ENCODE assay signal across 23 mouse cellular contexts in genomic region chr19:57191109-57191508, GRCm38 (mm10).
DNase-seq lines count a peak whose midpoint lies in the region; ATAC-seq and TF ChIP-seq lines count a peak whose summit lies in the region.
"Had no signal": no experiment of that assay in that cellular context is flagged by ENCODE, and none has a peak within 500 bp of the region (broad histone marks: within the 10 kb centered on the region; RNA-seq: fewer than 3 reads in every experiment).

No protein-coding gene starts in this region.

- no peaks in the 10 kb centered on the region for H3K36me3 ChIP-seq in myocyte (ENCODE audit: control insufficient read depth, insufficient read depth)
- no peaks in the 10 kb centered on the region for H3K36me3 ChIP-seq in forebrain, embryonic 14.5 days (ENCODE audit: control insufficient read depth, insufficient read depth, low read length)
- H3K36me3 ChIP-seq: G1E had no signal

- H3K79me2 ChIP-seq in myocyte (ENCODE audit: control insufficient read depth, insufficient read depth), result peaks cover 27% of the 10 kb centered on the region

- H3K4me3 ChIP-seq in brown adipose tissue, adult 24 weeks (ENCODE audit: insufficient read depth, low read depth, low read length), result no peak overlapping the region
- no peak overlapping the region for H3K4me3 ChIP-seq in myocyte
- H3K4me3 ChIP-seq in forebrain, embryonic 14.5 days (ENCODE audit: low read depth, low read length), result no peak overlapping the region

- no peaks in the 10 kb centered on the region for H3K9me3 ChIP-seq in forebrain, embryonic 14.5 days (replicated peaks; ENCODE audit: control insufficient read depth, low read length)
- H3K9me3 ChIP-seq: G1E had no signal

- peak overlapping the region; percentile 45 for H3K27ac ChIP-seq in brown adipose tissue, adult 24 weeks (replicated peaks; ENCODE audit: low read depth, low read length)
- no peak overlapping the region for H3K27ac ChIP-seq in forebrain, embryonic 14.5 days (ENCODE audit: low read depth, low read length)

- 95% methylated on average over 1 of the region's 1 CpGs for whole genome bisulfite sequencing in forebrain, embryonic 14.5 days

- H3K4me1 ChIP-seq in brown adipose tissue, adult 24 weeks (ENCODE audit: control insufficient read depth, insufficient read depth, insufficient read length, low read length), result peaks cover 50% of the 10 kb centered on the region
- no peaks in the 10 kb centered on the region for H3K4me1 ChIP-seq in forebrain, embryonic 14.5 days (ENCODE audit: control insufficient read depth, insufficient read depth, low read length)

- no peaks in the 10 kb centered on the region for H3K27me3 ChIP-seq in myocyte (ENCODE audit: control insufficient read depth, insufficient read depth, insufficient read length)
- H3K27me3 ChIP-seq in forebrain, embryonic 14.5 days (replicated peaks; ENCODE audit: control insufficient read depth, insufficient read depth, low read length), result peaks cover 2% of the 10 kb centered on the region; the same call in 1 of the 2 replicates
- H3K27me3 ChIP-seq: CH12.LX, Patski had no signal

- peak overlapping the region; percentile 18 for H3K4me2 ChIP-seq in myocyte (ENCODE audit: low read depth)
- no peak overlapping the region for H3K4me2 ChIP-seq in forebrain, embryonic 14.5 days (ENCODE audit: low read length)

- no peak overlapping the region for H3ac ChIP-seq in myocyte (ENCODE audit: control insufficient read depth, insufficient read length)

- peak; percentile 90 for DNase-seq in heart, adult 11 months
- no peak for DNase-seq in heart, postnatal 36 days
- DNase-seq in right cerebral cortex, postnatal 14 days, result peak; percentile 1
- DNase-seq in right cerebral cortex, adult 2 months (ENCODE audit: low spot score in 2 of 2), result no peak
- DNase-seq in forebrain, embryonic 14.5 days (ENCODE audit: low spot score), result no peak
- DNase-seq in ovary, adult 18-20 months (ENCODE audit: low spot score), result no peak
- DNase-seq: adrenal gland, adult 2 months; adrenal gland, adult 8-10 months; adrenal gland, postnatal 10 days; adrenal gland, postnatal 14 days; adrenal gland, postnatal 25 days; adrenal gland, postnatal 36 days; B cell, adult 2 months; cerebellum, adult 11 months; cerebellum, adult 11-12 months; cerebellum, adult 18-20 months had no signal

- H3K9ac ChIP-seq in forebrain, embryonic 14.5 days (ENCODE audit: low read length), result no peak overlapping the region

- no peak for TF ChIP-seq POLR2A in myocyte (IDR thresholded peaks at IDR 0.05; ENCODE audit: insufficient read length, low read depth)

- ATAC-seq in forebrain, embryonic 14.5 days, result no peak
- ATAC-seq: activated CD4-positive, CD25-positive, alpha-beta regulatory T cell, adult 4 months; CD4-positive, CD25-positive, alpha-beta regulatory T cell, adult 4 months; Patski had no signal

- intact Hi-C loops in heart, postnatal 36 days (cut with DNase I), result no loop called here

TF ChIP-seq in myocyte, 11 proteins besides CTCF, POLR2A, EP300 and RAD21:
- TF ChIP-seq TCF12 (IDR thresholded peaks at IDR 0.05; ENCODE audit: insufficient read depth, poor library complexity, severe bottlenecking) (no peak), MAX (IDR thresholded peaks at IDR 0.05; ENCODE audit: low read depth) (no peak), TCF3 (IDR thresholded peaks at IDR 0.05; ENCODE audit: insufficient read length, low read depth) (peak; percentile 4), MYOG (IDR thresholded peaks at IDR 0.05; ENCODE audit: control insufficient read depth in 1 of 3, insufficient read depth in 1 of 3, insufficient read length in 2 of 3, low read depth in 2 of 3) (peak; percentile 56 to 91 (median 56)), MYOD1 (IDR thresholded peaks at IDR 0.05; ENCODE audit: control insufficient read depth in 1 of 3, insufficient read length in 2 of 3, low read depth in 2 of 3) (peak; percentile 71 to 98 (median 86)), USF1 (IDR thresholded peaks at IDR 0.05; ENCODE audit: low read depth) (no peak), POLR2AphosphoS2 (IDR thresholded peaks at IDR 0.05; ENCODE audit: insufficient read length, low read depth) (no peak), CEBPB (IDR thresholded peaks at IDR 0.05; ENCODE audit: insufficient read depth, poor library complexity, severe bottlenecking) (no peak), REST (IDR thresholded peaks at IDR 0.05; ENCODE audit: insufficient read depth, insufficient read length) (no peak), E2F4 (IDR thresholded peaks at IDR 0.05; ENCODE audit: insufficient read depth) (no peak), SRF (IDR thresholded peaks at IDR 0.05; ENCODE audit: control insufficient read depth, insufficient read length, low read depth) (no peak)

Comparison
In these comparisons a context has a peak if more than half of its experiments do, and no peak if none do; other contexts are left out.
1. DNase-seq: peak in heart, adult 11 months (single experiment) and right cerebral cortex, postnatal 14 days (single experiment); none in heart, postnatal 36 days (0 of 2), right cerebral cortex, adult 2 months (0 of 2), forebrain, embryonic 14.5 days (single experiment) and ovary, adult 18-20 months (single experiment).